Mouse (Mus musculus) liver, embryonic 18 days (tissue): ENCODE results near the gene Kbtbd13. TPM values are rescaled to one million over a fixed set of nuclear protein-coding genes. Genes with fewer than 3 reads are reported as not detected.

Experiments
- polyA plus RNA-seq: library from polyadenylated mRNA; depleted of rRNA; stranded (reverse); fragments of >200 nt; gene quantifications from 2 replicates; pipeline ENCODE4 v1.2.3, GENCODE M21; 2012; rRNA removed

Kbtbd13 gene
- polyA plus RNA-seq = 0.07 TPM in 2 replicates

GRCm38 (mm10) chr9:65391613-65391964 lies at the start of gene Kbtbd13:
Gene Kbtbd13 (minus strand): TSS chr9:65391652.

DNA sequence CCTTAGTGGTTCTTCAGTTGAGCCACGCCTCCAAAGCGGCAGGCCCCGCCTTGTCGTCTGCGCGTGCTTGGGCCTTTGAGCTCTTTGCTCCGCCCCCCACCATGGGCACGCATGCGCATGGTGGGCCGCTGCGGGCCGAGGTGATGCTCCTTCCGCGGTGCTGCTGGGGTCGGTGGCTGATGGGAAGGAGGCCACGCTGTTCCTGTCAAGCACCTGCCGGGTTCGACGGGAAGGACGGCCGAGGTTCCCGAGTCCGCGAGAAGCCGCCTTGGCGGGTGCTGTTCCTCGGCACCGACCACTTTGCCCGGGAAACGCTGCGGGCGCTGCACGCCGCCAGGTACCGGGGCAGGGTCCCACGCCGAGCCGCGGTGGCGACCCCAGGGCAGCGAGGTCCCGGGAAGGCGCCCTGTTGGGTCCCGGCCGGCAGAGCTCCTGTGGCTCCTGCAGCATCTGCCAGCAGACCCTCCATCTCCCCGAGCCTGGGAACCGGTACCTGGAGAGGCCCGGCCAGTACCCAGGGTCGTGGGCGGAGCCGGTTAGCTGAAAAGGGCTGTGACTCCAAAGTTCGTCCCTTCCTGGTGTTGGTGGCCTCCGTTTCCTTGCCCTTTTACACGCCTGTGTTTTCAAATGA lies 44.3 kb upstream of the Kbtbd13 start, which contains the start of gene Mtfmt:
TSS of gene Mtfmt (plus strand) at position 112 of the 631 bp plus-strand sequence.

DNA sequence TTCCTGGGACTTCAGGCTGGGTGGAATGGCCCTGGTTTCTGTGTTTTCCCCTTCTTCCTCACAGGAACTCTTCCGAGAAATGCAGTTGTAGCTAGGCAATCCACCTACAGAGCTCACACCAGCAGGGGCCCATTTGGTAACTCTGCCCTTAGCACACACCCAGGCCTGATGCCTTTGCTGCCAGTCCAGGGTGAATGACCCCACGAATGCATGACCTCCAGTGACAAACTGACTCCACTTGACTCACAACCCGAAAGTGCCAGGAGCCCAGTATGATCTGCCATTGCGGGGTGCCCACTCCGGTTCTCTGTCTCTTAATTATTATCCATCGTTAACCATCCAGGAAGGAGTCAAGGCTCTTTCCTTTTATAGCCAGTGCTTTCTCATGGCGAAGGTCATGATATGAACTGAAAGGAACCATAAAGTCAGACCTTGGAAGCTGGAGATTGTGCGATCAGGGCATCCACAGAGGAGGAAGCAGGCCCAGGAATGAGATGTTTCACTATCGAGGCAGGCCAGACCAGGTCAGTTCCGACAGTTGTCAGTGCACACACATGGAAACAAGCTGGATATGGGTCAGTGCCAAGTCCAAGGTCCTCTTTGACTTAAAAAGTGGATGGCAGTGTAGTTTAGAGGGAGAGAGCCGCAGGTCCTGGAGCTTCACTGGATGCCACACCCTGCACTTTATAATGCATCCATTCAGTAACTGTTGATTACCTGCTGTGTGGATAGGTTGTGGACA lies 31.5 kb upstream of the Kbtbd13 start, which contains the start of gene Slc51b:
TSS of gene Slc51b (minus strand) at position 196 of the 742 bp plus-strand sequence.

DNA sequence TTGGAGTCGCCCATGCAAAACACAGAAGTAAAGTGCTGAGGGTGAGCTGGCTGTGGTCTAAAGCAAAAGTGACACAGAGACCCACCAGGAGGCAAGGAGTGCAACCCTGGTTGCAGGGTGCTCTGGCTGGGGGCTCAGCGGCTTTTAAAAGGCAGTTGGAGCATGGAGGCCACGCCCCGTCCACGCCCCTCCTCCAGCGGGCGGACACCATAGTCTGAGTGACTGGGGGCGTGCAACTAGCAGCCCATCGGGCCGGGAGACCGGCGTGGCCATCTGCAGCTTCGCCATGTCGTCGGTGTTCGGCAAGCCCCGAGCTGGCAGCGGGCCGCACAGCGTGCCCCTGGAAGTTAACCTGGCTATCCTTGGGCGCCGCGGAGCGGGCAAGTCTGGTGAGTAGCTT lies 6.8 kb upstream of the Kbtbd13 start, which contains the start of gene Rasl12:
TSS of gene Rasl12 (plus strand) at position 228 of the 400 bp plus-strand sequence.

GRCm38 (mm10) chr9:65360641-65361448 lies 30.6 kb downstream of the Kbtbd13 start, which contains the start of gene Ubap1l:
Gene Ubap1l (plus strand): TSS chr9:65361041.

GRCm38 (mm10) chr9:65345854-65346475 lies 45.5 kb downstream of the Kbtbd13 start, which contains the start of gene Pdcd7:
Gene Pdcd7 (plus strand): TSS chr9:65346104.

Other genes starting within 250 kb of the Kbtbd13 start
- 5.3 and 5.4 TPM in 2 replicates for gene Parp16, start 196.3 kb downstream of the Kbtbd13 start, polyA plus RNA-seq
- gene Cilp, start 126.5 kb downstream of the Kbtbd13 start, polyA plus RNA-seq = 0.02 and 0.03 TPM in 2 replicates
- gene Clpx, start 97.4 kb downstream of the Kbtbd13 start, polyA plus RNA-seq = 43.5 and 44.4 TPM in 2 replicates
- 3.8 and 4.5 TPM in 2 replicates for gene Pdcd7, start 45.5 kb downstream of the Kbtbd13 start, polyA plus RNA-seq
- gene Ubap1l, start 30.6 kb downstream of the Kbtbd13 start, polyA plus RNA-seq = 0.05 and 0.06 TPM in 2 replicates
- 0.14 and 0.20 TPM in 2 replicates for gene Rasl12, start 6.9 kb upstream of the Kbtbd13 start, polyA plus RNA-seq
- gene Slc51b, start 31.3 kb upstream of the Kbtbd13 start, polyA plus RNA-seq = 0.06 and 0.48 TPM in 2 replicates
- 7.6 and 8.2 TPM in 2 replicates for gene Mtfmt, start 44.1 kb upstream of the Kbtbd13 start, polyA plus RNA-seq
- 10.2 and 12.4 TPM in 2 replicates for gene Spg21, start 69.3 kb upstream of the Kbtbd13 start, polyA plus RNA-seq
- 0.03 and 0.08 TPM in 2 replicates for gene Ankdd1a, start 128.5 kb upstream of the Kbtbd13 start, polyA plus RNA-seq
- gene Plekho2, start 188.4 kb upstream of the Kbtbd13 start, polyA plus RNA-seq = 9.8 and 10.6 TPM in 2 replicates
- gene Pif1, start 195.5 kb upstream of the Kbtbd13 start, polyA plus RNA-seq = 4.1 and 4.7 TPM in 2 replicates
- 14.6 and 16.8 TPM in 2 replicates for gene Rbpms2, start 238.0 kb upstream of the Kbtbd13 start, polyA plus RNA-seq